Mouse (Mus musculus): ENCODE results near the gene Tead3.

Tead3 gene

GRCm38 (mm10) chr17:28310831-28311230 lies 39.8 kb downstream of the Tead3 start:
- no peak for DNase-seq (ENCODE audit: low spot score in 2 of 2)

GRCm38 (mm10) chr17:28308297-28309195 lies 42.1 kb downstream of the Tead3 start:
- DNase-seq (ENCODE audit: low spot score in 2 of 2): peak; percentile 72 to 87

- no peak for DNase-seq (ENCODE audit: low spot score in 2 of 2)
Measured at GRCm38 (mm10) chr17:28305172-28305571, 45.4 kb downstream of the Tead3 start.

GRCm38 (mm10) chr17:28300850-28301249 lies 49.8 kb downstream of the Tead3 start:
- DNase-seq (ENCODE audit: low spot score in 2 of 2): no peak

- DNase-seq (ENCODE audit: low spot score in 2 of 2): no peak
Measured at GRCm38 (mm10) chr17:28300323-28300722, 50.3 kb downstream of the Tead3 start.

GRCm38 (mm10) chr17:28299669-28300320 lies 50.8 kb downstream of the Tead3 start:
- DNase-seq (ENCODE audit: low spot score in 2 of 2): no peak

GRCm38 (mm10) chr17:28298888-28299287 lies 51.7 kb downstream of the Tead3 start:
- no peak for DNase-seq (ENCODE audit: low spot score in 2 of 2)

- no peak for DNase-seq (ENCODE audit: low spot score in 2 of 2)
Measured at GRCm38 (mm10) chr17:28294449-28295333, 55.9 kb downstream of the Tead3 start.

GRCm38 (mm10) chr17:28293716-28294115 lies 56.9 kb downstream of the Tead3 start:
- DNase-seq (ENCODE audit: low spot score in 2 of 2): no peak

GRCm38 (mm10) chr17:28291346-28291745 lies 59.3 kb downstream of the Tead3 start:
- no peak for DNase-seq (ENCODE audit: low spot score in 2 of 2)

GRCm38 (mm10) chr17:28290671-28291070 lies 59.9 kb downstream of the Tead3 start:
- DNase-seq (ENCODE audit: low spot score in 2 of 2): no peak

- no peak for DNase-seq (ENCODE audit: low spot score in 2 of 2)
Measured at GRCm38 (mm10) chr17:28290262-28290661, 60.4 kb downstream of the Tead3 start.

- DNase-seq (ENCODE audit: low spot score in 2 of 2): no peak
Measured at GRCm38 (mm10) chr17:28287980-28288379, 62.6 kb downstream of the Tead3 start.

GRCm38 (mm10) chr17:28287578-28287977 lies 63.0 kb downstream of the Tead3 start:
- DNase-seq (ENCODE audit: low spot score in 2 of 2): no peak

GRCm38 (mm10) chr17:28286964-28287363 lies 63.7 kb downstream of the Tead3 start:
- DNase-seq (ENCODE audit: low spot score in 2 of 2): no peak

GRCm38 (mm10) chr17:28286133-28286532 lies 64.5 kb downstream of the Tead3 start:
- DNase-seq (ENCODE audit: low spot score in 2 of 2): no peak

- DNase-seq (ENCODE audit: low spot score in 2 of 2): no peak
Measured at GRCm38 (mm10) chr17:28283199-28283598, 67.4 kb downstream of the Tead3 start.

- no peak for DNase-seq (ENCODE audit: low spot score in 2 of 2)
Measured at GRCm38 (mm10) chr17:28281866-28282441, 68.7 kb downstream of the Tead3 start.
